Mouse (Mus musculus) C2C12 (cell line): ENCODE measurements around the gene Izumo1r.

Experiments
- CEBPB ChIP-seq: IDR thresholded peaks from one replicate; pipeline ENCODE4 v1.6.1; 2011; ENCODE audit warnings: low read depth, mild to moderate bottlenecking, control low read depth, moderate library complexity
- CTCF ChIP-seq: IDR thresholded peaks from one replicate; pipeline ENCODE4 v1.5.1; 2011; ENCODE audit not compliant: control insufficient read depth, insufficient read depth, insufficient read length
- MAX ChIP-seq: IDR thresholded peaks from one replicate; pipeline ENCODE4 v1.6.1; 2011; ENCODE audit warnings: mild to moderate bottlenecking, control low read depth
- MYOD1 ChIP-seq: IDR thresholded peaks from one replicate; pipeline ENCODE4 v1.6.1; 2011; ENCODE audit warnings: low read depth; ENCODE audit not compliant: control insufficient read depth, insufficient read length
- MYOG ChIP-seq: IDR thresholded peaks from one replicate; pipeline ENCODE4 v1.6.1; 2011; ENCODE audit not compliant: control insufficient read depth, insufficient read length; ENCODE audit errors: extremely low read depth
- USF1 ChIP-seq: IDR thresholded peaks from one replicate; pipeline ENCODE4 v1.6.1; 2011; ENCODE audit warnings: low read depth, mild to moderate bottlenecking, control low read depth, moderate library complexity

DNA sequence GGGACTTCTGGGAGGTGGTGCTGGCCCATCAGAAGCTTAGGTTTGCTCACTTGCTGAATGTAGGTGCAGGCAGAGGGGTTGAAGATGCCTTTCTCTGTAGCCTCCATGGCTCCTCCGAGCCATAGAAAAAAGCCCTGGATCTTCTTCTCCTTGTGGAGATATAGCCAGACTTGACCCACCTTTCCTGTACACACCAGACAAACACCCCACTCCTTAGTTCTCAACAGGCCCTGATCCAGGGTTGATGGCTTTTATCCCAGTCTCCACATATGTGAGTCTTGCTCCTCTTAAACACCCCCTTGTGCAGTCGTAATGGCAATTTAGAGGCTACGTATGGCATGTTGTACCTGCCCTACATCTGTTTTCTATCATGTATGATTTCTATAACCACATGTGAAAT is 40.6 kb downstream of the Izumo1r start:
- TF ChIP-seq CTCF: no peak
- no peak for TF ChIP-seq MAX
- TF ChIP-seq MYOG: no peak
- no peak for TF ChIP-seq USF1
- TF ChIP-seq MYOD1: no peak
- TF ChIP-seq CEBPB: no peak
